Mouse (Mus musculus): ENCODE data around the gene Wdr90.
"Not testable (repeated sequence)": the region's sequence is repeated elsewhere in the genome, so short reads cannot be mapped to it uniquely, and the experiment has no call there.

Gene Wdr90

DNA sequence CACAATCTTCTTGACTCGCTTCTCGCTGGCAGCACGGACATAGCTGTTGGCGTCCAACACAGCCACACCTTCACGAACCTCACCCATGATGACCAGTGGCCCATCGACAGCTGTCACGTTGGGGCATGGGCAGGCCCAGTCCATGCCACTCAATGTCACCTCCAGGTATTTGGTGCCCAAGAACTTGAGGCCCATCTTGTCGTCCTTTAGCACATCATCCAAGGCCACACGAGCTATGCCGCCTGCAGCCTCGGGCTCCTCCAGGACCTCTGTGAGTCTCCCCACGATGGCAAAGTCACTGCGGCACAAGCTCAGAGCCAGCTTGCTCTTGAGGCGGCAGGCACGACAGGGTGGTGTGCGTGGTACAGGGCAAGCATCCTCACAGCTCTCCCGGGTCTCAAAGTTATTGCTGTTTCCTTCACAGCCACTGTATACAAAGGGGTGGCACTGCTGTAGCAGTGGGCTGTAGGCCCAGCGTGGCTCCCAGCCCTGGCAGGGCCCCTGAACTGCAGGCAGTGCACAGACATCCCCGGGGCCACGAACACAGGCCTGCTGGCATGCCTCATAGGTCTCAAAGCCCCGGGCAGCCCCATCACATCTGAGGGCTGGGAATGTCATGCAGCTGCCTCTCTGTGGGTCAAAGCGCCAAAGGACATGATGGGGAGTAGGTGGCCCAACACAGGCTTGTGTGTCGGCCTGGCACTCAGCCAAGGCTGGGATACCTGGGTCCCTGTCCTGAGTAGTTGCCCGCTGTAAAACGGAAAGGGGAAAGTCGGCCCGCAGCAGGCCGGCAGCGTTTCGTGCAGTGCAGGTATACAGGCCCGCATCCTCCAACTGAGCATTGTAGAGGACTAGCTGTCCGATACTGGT, 16.7 kb upstream of the Wdr90 start:
- no peak for DNase-seq (ENCODE audit: low spot score in 2 of 2)

GRCm38 (mm10) chr17:25877025-25877424, 15.7 kb upstream of the Wdr90 start:
- DNase-seq (ENCODE audit: low spot score in 2 of 2), result no peak

DNA sequence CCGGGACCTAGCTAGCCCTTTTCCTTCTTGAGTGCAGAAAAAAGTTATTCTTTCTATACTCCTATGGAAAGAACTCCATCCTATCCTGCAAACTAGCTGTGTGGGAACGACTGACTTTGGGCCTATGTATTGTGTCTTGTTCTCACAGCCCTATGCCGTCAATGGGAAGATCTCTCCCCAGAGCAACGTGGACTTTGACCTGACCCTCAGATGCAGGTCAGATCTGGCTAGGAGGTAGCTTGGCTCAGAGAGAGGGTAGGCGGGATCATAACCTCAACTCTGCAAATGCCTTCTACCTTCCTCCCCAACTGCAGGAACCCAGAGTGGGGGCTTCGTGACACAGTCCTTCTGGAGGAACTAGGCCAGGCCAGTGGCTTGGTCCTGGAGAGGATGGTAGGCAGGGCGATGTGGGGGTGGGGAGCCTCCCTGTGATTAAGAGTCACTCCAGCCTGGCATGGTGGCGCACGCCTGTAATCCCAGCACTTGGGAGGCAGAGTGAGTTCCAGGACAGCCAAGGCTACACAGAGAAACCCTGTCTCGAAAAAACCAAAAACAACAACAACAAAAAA, 15.1 kb upstream of the Wdr90 start:
- no peak for DNase-seq (ENCODE audit: low spot score in 2 of 2)

DNA sequence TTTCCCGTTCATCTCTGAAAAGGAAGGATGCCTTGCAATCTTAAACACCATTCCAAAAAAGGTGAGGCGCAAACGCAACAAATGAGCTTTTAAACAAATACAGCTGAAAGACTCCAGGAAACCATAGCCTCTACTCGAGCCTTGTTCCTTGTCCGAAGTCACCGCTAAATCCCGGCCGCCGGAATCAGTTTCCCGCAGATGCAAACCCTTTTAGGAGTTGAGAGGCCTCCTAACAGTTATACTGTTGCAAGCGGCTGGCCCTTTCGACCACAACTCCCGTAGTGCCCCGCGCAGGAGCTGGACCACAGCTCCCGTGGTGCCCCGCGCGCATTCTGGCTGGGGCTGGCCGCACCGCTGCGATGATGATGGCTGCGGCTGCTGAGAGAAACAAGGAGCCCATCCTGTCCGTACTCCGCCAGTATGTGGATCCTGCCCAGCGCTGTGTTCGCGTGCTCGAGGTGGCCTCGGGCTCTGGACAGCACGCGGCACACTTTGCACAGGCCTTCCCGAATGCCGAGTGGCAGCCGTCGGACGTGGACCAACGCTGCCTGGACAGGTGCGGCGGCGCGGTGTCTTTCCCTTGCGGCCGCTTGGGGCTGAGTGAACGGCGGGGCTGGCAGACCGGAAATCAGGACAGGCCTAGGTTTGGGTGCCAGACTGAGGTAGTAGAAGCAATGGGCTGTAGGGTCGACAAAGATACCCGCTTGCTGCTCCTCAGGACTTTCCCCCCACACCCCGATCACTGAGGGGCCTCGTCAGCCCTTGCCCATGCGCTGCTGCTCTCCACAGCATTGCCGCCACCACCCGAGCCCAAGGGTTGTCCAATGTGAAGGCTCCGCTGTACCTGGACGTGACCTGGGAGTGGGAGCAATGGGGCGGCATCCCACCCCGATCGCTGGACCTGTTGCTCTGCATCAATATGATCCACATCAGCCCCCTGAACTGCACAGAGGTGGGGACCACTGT, 14.2 kb upstream of the Wdr90 start:
- peak; percentile 89 for DNase-seq (ENCODE audit: low spot score in 2 of 2)

GRCm38 (mm10) chr17:25874721-25875170, 13.4 kb upstream of the Wdr90 start, which contains the start of gene Mettl26:
Gene Mettl26 (plus strand): TSS chr17:25875074.
- peak; percentile 88 to 95 for DNase-seq (ENCODE audit: low spot score in 2 of 2)

DNA sequence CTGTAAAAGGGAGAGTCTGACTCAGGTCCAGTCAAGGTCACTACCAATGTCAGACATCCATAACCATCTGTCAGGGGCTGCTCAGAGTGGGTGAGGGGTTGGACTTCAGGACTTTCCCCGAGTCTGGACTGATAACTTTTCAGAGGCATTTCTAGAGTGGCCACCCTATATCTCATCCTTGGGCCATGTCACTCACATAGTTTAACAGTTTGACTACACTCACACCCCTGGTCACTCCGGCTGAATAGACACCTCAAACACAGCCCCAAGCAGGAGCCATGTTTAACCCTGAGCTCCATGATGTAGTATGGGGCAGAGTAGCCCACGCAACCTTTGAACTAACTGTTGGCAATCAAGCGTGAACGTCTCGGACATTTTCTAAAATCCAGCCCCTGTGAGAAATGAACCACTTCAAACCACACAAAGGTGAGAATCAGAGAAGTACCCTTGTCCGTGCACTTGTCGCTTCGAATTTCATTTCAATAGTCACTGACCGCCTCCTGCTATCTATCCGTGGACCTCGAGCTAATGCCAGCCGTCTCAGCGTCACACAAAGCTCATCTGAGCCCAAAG, 12.9 kb upstream of the Wdr90 start:
- DNase-seq (ENCODE audit: low spot score in 2 of 2), result no peak

DNA sequence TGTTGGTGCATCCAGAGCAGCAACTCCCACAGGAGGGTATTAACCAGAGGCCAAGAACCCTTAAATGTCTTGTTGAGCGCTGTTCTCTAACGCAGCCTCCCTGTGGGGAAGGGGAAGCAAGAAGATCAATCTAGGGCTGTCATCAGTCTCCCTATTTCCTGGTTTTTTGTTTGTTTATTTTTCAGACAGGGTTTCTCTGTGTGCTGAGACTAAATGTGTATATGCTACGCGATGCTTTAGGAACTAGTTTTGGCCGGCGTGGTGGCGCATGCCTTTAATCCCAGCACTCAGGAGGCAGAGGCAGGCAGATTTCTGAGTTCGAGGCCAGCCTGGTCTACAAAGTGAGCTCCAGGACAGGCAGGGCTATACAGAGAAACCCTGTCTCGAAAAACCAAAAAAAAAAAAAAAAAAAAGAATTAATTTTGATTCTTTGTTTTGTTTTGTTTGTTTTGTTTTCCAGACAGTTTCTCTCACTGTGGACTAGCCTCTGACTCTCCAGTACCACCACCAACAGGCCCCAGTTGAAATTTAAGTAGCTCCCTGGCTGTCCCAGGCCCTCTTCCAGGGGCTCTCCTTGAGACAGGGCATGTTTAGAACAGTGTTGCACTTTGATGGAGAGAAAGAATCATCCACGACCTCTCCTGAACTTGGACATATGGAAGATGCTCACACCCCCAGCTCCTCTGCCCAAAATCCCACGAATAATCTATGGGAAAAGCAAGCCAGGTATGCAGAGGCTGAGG, 12.3 kb upstream of the Wdr90 start:
- no peak for DNase-seq (ENCODE audit: low spot score in 2 of 2)

DNA sequence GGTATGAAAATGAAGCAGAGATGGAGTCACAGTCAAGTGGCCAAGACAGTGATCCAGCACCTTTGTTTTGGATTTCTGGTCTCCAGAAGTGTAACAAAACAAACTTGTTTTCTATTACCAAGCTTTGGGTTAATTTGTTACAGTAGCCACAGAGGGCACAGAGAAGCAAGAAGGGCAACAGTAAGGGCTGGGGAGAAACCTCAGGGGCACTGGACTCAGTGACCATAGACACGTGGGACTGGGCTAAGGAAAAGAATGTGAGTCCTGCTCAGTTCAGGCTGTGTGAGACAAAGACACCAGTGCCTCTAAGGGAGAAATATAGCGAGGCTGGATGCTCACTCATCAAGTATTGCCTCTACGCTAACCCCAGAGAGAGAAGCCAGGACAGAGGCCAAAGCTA, 11.4 kb upstream of the Wdr90 start:
- DNase-seq (ENCODE audit: low spot score in 2 of 2), result no peak

- not testable (repeated sequence) for DNase-seq (ENCODE audit: low spot score in 2 of 2)
Measured at GRCm38 (mm10) chr17:25871566-25871965, 10.3 kb upstream of the Wdr90 start.

DNA sequence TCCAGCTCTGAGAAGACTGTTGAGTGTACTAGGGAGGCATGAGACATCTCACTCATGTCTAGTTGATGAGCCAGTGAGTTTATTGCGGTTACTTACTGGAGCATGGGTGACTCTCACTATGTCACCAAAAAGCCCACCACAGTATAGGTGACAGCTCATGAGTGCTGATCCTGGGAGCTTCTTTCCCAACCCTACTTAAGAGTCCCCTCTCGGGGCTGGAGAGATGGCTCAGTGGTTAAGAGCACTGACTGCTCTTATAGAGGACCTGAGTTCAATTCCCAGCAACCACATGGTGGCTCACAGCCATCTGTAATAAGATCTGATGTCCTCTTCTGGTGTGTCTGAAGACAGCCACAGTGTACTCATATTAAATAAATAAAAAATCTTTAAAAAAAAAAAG, 8.7 kb upstream of the Wdr90 start:
- DNase-seq (ENCODE audit: low spot score in 2 of 2), result no peak

DNA sequence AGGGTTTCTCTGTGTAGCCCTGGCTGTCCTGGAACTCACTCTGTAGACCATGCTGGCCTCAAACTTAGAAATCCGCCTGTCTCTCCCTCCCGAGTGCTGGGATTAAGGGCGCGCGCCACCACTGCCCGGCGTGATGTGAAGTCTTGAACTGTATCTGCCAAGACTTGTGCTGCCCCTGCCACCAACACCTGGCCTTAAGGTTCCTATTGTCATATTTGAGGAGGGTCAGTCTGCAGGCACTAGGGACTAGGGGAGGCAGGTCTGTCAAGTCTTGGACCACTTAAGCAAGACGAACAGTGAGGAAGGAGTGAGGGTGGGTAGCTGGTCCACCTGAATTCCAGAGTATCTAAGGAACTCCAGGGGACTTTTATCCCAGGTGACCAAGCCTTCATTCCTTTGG, 8.2 kb upstream of the Wdr90 start:
- DNase-seq (ENCODE audit: low spot score in 2 of 2), result no peak

- peak; percentile 71 to 74 for DNase-seq (ENCODE audit: low spot score in 2 of 2)
Measured at GRCm38 (mm10) chr17:25868601-25869191, 7.4 kb upstream of the Wdr90 start, which contains the start of gene Mcrip2. Gene Mcrip2 (minus strand): TSS chr17:25868764.

GRCm38 (mm10) chr17:25867836-25868600, 6.7 kb upstream of the Wdr90 start:
- peak; percentile 20 to 24 for DNase-seq (ENCODE audit: low spot score in 2 of 2)

DNA sequence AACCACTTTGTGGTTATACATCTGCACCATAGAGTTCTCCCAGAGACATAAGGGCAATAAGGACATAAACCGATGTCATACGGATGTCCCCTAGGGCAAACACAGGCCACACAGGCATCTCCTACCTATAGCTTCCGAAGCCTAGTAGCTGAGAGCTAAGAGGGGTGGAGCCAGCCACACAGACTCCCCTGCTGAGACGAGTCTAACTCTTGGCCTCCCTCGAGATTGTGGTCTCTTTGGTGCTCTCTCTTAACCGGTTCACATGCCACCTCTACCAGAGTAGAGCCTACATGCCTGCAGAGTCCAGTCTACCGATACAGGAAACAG, 6.2 kb upstream of the Wdr90 start:
- DNase-seq (ENCODE audit: low spot score in 2 of 2), result no peak

GRCm38 (mm10) chr17:25866172-25866571, 4.9 kb upstream of the Wdr90 start:
- DNase-seq (ENCODE audit: low spot score in 2 of 2), result no peak

GRCm38 (mm10) chr17:25865288-25865687, 4.0 kb upstream of the Wdr90 start:
- no peak for DNase-seq (ENCODE audit: low spot score in 2 of 2)

DNA sequence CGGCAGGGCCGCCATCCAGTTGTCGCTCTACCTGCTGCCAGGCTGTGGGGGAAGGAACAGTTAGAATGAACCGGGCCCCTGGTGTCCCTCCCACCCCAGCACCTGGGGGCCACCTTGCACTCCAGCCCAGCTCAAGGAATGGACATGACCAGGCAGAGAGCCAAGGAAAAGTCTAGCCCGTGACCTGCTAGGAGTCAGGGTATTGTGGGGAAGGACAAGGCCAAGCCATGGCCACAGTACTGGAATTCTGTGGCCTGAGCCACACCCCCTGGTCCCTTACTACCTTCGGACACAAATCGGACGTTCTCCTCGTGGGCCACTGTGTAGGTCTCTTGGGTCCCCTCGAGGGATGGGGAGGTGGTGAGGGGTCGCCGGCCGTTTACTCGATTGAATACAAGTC, 3.0 kb upstream of the Wdr90 start:
- no peak for DNase-seq (ENCODE audit: low spot score in 2 of 2)

GRCm38 (mm10) chr17:25863681-25864080, 2.4 kb upstream of the Wdr90 start:
- no peak for DNase-seq (ENCODE audit: low spot score in 2 of 2)

- DNase-seq (ENCODE audit: low spot score in 2 of 2), result no peak
Measured at GRCm38 (mm10) chr17:25861704-25862612, 657 bp upstream of the Wdr90 start.
